Mouse (Mus musculus) spleen, embryonic (tissue): ENCODE data around the gene Cyp3a41b.
"Not testable (repeated sequence)": the region's sequence is repeated elsewhere in the genome, so short reads cannot be mapped to it uniquely, and the experiment has no call there.

Experiments
- CTCF ChIA-PET: fragments of 350-600 bp; sonication (Branson Sonifier 250); formaldehyde crosslinking; loops from one replicate; lab custom pipeline; 2022; lab: Charles Lee

Gene Cyp3a41b

DNA sequence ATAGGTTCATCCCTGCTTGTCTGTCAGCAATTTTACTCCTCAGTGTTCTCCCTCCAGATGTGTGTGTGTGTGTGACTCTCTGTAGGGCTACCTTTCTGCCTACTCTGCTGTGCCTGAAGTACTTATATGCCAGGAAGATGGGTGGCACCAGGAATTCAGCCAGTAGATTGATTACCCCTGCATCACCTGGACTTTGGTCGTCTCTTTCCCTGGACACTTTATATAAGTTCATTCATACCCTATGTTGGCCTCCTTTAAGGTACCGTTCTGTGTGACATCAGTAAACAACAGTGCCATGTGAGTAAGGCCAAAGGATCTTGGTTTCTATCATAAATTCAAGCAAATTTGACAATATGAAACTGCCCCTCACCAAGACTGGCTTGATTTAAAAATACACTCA, at the start of gene Cyp3a41b:
Gene Cyp3a41b (minus strand): TSS at position 101 of the 400 bp plus-strand sequence.
- CTCF ChIA-PET = not testable (repeated sequence)

GRCm38 (mm10) chr5:145632286-145632685, 47.8 kb upstream of the Cyp3a41b start:
- CTCF ChIA-PET = not testable (repeated sequence)

GRCm38 (mm10) chr5:145604891-145605290, 20.4 kb upstream of the Cyp3a41b start:
- CTCF ChIA-PET = not testable (repeated sequence)

DNA sequence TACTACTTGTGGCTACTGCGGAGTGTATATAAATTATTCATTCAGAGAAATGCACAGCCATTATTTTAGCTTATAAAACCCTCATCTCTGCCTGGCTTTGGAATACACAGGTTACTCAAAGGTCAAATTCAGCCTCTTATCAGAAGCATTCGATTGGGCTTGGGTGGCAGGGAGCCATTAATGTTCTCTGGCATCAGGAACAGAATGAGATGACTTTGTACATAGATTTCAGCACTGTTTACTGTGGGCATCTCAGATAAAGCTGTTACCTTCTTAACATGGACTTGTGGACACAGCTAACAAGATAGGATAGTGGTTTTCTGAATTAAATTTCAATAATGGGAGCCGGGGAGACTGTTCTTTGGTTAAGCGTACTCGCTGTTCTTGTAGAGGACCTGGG, 13.3 kb upstream of the Cyp3a41b start:
- CTCF ChIA-PET = not testable (repeated sequence)

GRCm38 (mm10) chr5:145577321-145577720, 7.2 kb downstream of the Cyp3a41b start:
- CTCF ChIA-PET = not testable (repeated sequence)

GRCm38 (mm10) chr5:145575660-145576059, 8.9 kb downstream of the Cyp3a41b start:
- CTCF ChIA-PET = not testable (repeated sequence)

DNA sequence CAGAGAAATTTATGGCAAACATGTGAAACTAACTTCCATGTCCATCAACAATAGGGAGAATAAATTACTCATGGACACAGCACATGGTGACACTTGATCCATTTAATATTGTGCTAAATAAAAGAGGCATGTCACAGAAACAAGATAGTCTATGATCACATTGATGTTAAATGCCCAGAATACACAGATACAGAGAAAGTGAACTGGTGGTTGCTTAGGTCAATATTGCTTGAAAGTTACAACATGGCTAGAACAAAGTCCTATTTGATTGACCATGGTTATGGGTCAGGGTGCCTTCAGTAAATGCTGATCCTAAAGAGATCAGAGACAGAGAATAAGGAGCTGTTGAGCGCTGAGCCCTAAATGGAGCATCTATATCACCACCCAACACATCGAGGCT, 12.6 kb downstream of the Cyp3a41b start:
- CTCF ChIA-PET = not testable (repeated sequence)
